Mouse (Mus musculus) small intestine, adult 2 months (tissue): ENCODE results near the gene Bmp5. TPM values are rescaled to one million over a fixed set of nuclear protein-coding genes. Genes with fewer than 3 reads are reported as not detected.
A peak's percentile ranks its signal among the peaks of the same experiment; 100 is the strongest.

Experiments
- H3K27ac ChIP-seq: fragments of 200-500 bp; 2 replicates; pipeline ENCODE4 v1.5.1; 2012; ENCODE audit warnings: low read depth, low read length, control low read depth, inconsistent platforms; ENCODE audit not compliant: insufficient read depth
- H3K27me3 ChIP-seq: fragments of 200-500 bp; 2 replicates; pipeline ENCODE4 v1.6.1; 2012; ENCODE audit warnings: mild to moderate bottlenecking, moderate library complexity, low read length, inconsistent platforms; ENCODE audit not compliant: control insufficient read depth, insufficient read depth
- H3K36me3 ChIP-seq: fragments of 200-500 bp; 2 replicates; pipeline ENCODE4 v1.6.1; 2012; ENCODE audit warnings: mild to moderate bottlenecking, low read length, control low read depth, inconsistent platforms; ENCODE audit not compliant: control insufficient read depth, insufficient read depth
- H3K4me1 ChIP-seq: fragments of 200-500 bp; 2 replicates; pipeline ENCODE4 v1.6.1; 2012; ENCODE audit warnings: low read length, inconsistent platforms, mixed read lengths; ENCODE audit not compliant: control insufficient read depth, insufficient read depth, insufficient read length
- H3K4me3 ChIP-seq: fragments of 200-500 bp; 2 replicates; pipeline ENCODE4 v1.5.1; 2012; ENCODE audit warnings: low read depth, mild to moderate bottlenecking, control low read depth, inconsistent platforms, low read length, moderate library complexity
- CTCF ChIP-seq: fragments of 200-500 bp; IDR thresholded peaks from 2 replicates; pipeline ENCODE4 v1.5.1; 2012; ENCODE audit warnings: low read depth, mild to moderate bottlenecking, control low read depth, inconsistent platforms, low read length, moderate library complexity, mixed read lengths; ENCODE audit not compliant: insufficient replicate concordance, insufficient read length; ENCODE audit errors: extremely low read depth
- POLR2A ChIP-seq: fragments of 200-500 bp; IDR thresholded peaks from 2 replicates; pipeline ENCODE4 v1.6.1; 2012; ENCODE audit warnings: low read depth, mild to moderate bottlenecking, control low read depth, inconsistent platforms, low read length, moderate library complexity
- WGBS: fragments of 180-500 bp; shearing (Covaris S2); methylation state at CpG from one replicate; pipeline ENCODE4 v1.1.7; 2018; 5-methylcytosine and 5-hydroxymethylcytosine counted together
- polyA plus RNA-seq: library from polyadenylated mRNA; depleted of rRNA; stranded (reverse); fragments of >200 nt; gene quantifications from 2 replicates; pipeline ENCODE4 v1.2.3, GENCODE M21; 2012

Bmp5 gene
- polyA plus RNA-seq, 1 experiment, result 1.9 TPM

DNA sequence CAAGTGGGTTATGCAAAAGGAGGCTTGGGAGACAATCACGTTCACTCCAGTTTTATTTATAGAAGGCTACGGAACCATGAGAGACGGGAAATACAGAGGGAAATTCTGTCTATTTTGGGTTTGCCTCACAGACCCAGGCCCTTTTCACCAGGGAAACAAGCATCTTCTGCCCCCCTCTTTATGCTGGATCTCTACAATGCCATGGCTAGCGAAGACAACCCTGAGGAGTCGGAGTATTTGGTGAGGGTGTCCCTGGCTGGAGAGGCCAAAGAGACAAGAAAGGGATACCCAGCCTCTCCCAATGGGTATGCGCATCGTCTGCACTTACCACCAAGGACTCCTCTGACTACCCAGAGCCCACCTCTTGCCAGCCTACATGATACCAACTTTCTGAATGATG, 989 bp downstream of the Bmp5 start:
- peak overlapping the region; percentile 53 for H3K4me3 ChIP-seq

GRCm38 (mm10) chr9:75778762-75779346, 3.7 kb downstream of the Bmp5 start:
- Histone ChIP-seq H3K27ac (no peak overlapping the region), H3K27me3 (no peaks in the 10 kb centered on the region), H3K4me1 (no peaks in the 10 kb centered on the region), H3K36me3 (no peaks in the 10 kb centered on the region), H3K4me3 (peak overlapping the region; percentile 40)
- TF ChIP-seq CTCF (no peak), POLR2A (no peak)
- 68% methylated on average over 9 of the region's 9 CpGs for WGBS

More for the DNA sequence above, 989 bp downstream of the Bmp5 start:
- H3K27me3 ChIP-seq, result no peaks in the 10 kb centered on the region
- 58% methylated on average over 7 of the region's 7 CpGs for WGBS
- no peaks in the 10 kb centered on the region for H3K36me3 ChIP-seq
- no peak for TF ChIP-seq POLR2A
- no peak for TF ChIP-seq CTCF
- no peaks in the 10 kb centered on the region for H3K4me1 ChIP-seq
- H3K27ac ChIP-seq, result peak overlapping the region; percentile 62

DNA sequence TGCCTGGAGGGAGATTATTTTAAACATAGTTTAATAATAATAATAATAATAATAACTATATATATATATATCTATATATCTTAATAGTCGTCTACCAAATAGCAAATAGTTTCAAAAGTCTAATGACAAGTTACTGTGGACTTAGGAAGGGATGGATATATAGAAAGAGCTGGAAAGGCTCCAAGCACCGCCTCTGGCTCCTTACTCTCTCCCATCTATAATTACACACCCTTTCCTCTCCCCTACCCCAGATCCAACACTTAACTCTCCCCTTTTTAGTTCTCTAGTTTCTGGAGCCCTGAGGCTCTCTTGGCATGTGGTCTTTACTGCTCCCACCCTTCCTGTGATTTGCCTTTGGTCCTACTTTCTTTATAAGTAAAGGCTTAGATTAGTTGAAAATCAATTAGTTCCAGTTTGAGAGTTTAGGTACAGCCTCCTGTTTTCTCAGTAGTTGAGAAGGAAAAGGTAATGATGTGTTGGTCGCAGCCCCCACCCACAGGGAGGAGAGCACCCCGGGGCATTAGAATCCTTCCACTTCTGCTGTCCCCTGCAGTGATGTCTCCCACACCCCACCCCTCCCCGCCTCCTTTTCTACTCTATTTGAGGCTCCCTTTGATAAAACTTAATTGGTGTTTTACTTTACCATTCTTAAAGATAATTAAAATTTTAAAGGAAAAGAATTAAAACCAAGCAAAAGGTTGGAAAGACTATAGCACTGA, 5.6 kb downstream of the Bmp5 start:
- TF ChIP-seq CTCF (no peak), POLR2A (no peak)
- 36% methylated on average over 5 of the region's 5 CpGs for WGBS
- Histone ChIP-seq H3K4me3 (no peak overlapping the region), H3K27me3 (no peaks in the 10 kb centered on the region), H3K27ac (no peak overlapping the region), H3K4me1 (no peaks in the 10 kb centered on the region), H3K36me3 (no peaks in the 10 kb centered on the region)

- no peaks in the 10 kb centered on the region for H3K36me3 ChIP-seq
- no peaks in the 10 kb centered on the region for H3K27me3 ChIP-seq
- no peak overlapping the region for H3K27ac ChIP-seq
- TF ChIP-seq POLR2A (no peak), CTCF (no peak)
- no peak overlapping the region for H3K4me3 ChIP-seq
- H3K4me1 ChIP-seq, result no peaks in the 10 kb centered on the region
- WGBS, result 38% methylated on average over 5 of the region's 5 CpGs
Measured at GRCm38 (mm10) chr9:75781600-75781999, 6.4 kb downstream of the Bmp5 start.

DNA sequence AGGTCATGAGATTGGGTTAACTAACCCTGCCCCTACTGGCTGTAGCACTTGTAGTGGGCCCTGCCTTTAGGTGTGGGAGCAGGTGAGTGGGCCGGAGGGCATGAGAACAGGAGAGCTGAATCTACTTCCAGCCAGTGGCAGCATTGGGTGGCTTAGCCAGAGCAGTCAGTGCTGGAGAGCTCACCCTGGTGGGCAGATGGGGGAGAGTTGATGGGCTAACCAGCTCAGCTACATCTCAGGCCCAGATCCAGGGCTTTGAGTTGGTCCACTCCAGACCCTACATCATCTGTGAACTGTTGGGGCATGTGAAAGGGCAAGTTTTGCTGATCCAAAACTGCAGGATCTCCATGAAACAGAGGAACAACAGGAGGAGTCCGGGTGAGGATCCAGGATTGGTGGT, 8.4 kb downstream of the Bmp5 start:
- Histone ChIP-seq H3K27me3 (no peaks in the 10 kb centered on the region), H3K4me3 (no peak overlapping the region), H3K4me1 (no peaks in the 10 kb centered on the region), H3K27ac (no peak overlapping the region), H3K36me3 (no peaks in the 10 kb centered on the region)
- no peak for TF ChIP-seq CTCF
- TF ChIP-seq POLR2A, result no peak
- 86% methylated on average over 2 of the region's 2 CpGs for WGBS

- Histone ChIP-seq H3K4me1 (no peaks in the 10 kb centered on the region), H3K4me3 (no peak overlapping the region), H3K36me3 (no peaks in the 10 kb centered on the region), H3K27me3 (no peaks in the 10 kb centered on the region), H3K27ac (no peak overlapping the region)
- WGBS, result 86% methylated on average over 5 of the region's 5 CpGs
- TF ChIP-seq CTCF (no peak), POLR2A (no peak)
Measured at GRCm38 (mm10) chr9:75785959-75786358, 10.8 kb downstream of the Bmp5 start.

GRCm38 (mm10) chr9:75787121-75787520, 12.0 kb downstream of the Bmp5 start:
- WGBS, result 86% methylated on average over 15 of the region's 15 CpGs
- H3K27me3 ChIP-seq, result no peaks in the 10 kb centered on the region
- TF ChIP-seq POLR2A, result no peak
- no peak for TF ChIP-seq CTCF
- no peak overlapping the region for H3K4me3 ChIP-seq
- H3K27ac ChIP-seq, result no peak overlapping the region
- H3K36me3 ChIP-seq, result no peaks in the 10 kb centered on the region
- no peaks in the 10 kb centered on the region for H3K4me1 ChIP-seq
